Mouse (Mus musculus): ENCODE measurements at regions not wholly inside any gene's neighbourhood (a gene's known extent, or its start where the extent isn't known, plus 50 kb on each side); places are given as distances from the start of the nearest gene placed in this dataset.

DNA sequence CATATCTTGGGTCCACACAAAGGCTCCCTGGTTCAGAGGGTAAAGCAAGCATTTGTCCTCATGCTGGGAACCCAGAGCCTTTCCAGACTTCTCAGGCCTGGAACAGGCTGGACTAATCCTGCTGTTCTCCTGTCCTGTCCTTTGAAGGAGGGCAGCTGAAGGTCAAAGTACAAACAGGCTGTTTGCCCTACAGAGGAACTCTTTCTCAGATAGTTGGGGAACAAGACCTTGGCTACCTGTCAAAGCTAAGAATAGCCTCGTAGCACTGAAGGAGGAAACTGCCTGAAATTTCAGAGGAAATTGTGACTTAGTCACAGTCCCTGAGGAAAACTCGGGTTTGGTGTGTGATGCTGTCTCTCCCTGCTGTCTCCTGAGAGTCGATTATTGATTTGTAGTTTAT is 245.6 kb upstream of the N4bp1 start:
- in situ Hi-C loops (cut with MboI, MseI), result no loop called here

DNA sequence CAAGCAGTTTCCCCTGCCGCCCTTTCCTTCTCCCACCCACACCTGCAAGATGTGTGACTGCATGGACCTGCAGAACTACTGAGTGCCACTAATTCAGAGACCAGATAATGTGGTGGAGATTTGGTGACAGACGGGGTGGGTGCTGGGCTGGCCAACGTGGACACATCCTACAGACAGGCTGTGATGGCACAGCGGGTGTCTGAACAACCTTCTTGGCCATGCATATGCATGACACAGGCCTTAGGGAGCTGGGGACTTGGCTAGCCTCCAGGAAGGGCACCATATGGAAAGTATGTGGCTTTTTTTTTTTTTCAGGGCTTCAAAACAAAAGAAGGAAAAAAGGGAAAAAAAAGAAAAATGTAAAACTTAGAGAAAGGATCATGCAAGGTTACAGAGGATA is 243.5 kb upstream of the N4bp1 start:
- in situ Hi-C loops (cut with MboI, MseI), result no loop called here

DNA sequence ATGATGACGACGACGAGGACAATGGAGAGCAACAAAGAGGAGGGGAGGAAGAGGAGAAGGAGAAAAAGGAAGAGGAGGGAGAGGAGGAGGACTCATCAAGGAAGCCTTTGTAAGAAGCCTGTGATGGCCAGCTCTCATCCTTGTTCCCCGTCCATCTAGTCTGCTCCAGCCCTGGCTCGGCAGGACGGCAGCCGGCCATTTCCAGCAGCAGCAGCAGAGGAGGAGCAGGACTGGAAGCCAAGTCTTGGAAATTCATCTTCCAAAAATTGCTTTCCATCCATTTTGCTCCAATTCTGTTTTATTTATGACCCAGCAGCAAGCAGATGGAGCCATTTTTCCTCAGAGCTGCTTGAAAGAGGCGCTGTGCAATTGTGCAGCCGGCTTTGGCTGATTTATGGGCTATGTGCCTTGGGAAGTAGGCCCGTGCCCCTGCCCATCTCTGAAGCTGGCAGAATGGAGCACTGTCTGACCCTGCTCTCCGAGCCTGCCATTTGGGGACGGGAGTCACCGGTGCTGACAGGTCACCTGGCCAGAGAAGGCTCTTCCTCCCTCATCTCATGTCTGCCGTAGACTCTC is 231.2 kb upstream of the N4bp1 start:
- in situ Hi-C loops (cut with MboI, MseI), result no loop called here

DNA sequence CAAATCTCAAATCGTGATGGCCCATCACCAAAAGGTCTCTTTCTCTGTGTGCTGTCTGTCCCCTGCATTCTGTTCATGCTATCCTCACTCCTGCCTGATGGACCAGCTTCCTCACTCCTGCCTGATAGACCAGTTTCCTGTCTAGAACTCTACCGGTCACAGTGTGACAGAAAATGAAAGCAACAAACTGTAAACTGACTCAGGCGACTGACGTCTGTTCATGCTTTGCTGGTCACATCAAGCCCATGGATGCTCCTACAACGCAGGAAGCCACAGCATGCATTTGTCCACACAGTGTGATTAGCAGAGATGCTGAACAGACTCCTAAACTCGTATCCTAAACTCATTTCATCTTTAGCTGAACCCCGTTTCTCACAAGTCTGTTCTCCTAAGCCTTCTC is 227.3 kb upstream of the N4bp1 start:
- in situ Hi-C loops (cut with MboI, MseI), result no loop called here

DNA sequence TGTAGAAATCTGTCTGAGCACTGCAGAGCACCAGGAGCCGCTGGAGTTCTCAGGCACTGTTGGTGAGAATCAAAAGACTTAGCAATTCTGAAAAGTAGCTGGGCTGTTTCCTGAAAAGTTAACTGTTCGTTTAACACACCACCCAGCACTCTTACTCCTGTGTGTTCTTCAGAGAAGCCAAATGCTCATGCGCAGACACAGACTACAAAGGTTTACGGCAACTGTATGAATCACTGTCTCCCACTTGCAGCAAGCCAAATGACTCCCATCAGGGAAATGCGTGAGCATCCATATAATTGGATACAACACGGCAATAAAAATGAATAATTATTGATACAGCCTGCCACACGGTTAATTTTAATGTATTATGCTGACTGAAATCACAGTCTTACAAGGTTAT is 220.0 kb upstream of the N4bp1 start:
- in situ Hi-C loops (cut with MboI, MseI), result no loop called here

DNA sequence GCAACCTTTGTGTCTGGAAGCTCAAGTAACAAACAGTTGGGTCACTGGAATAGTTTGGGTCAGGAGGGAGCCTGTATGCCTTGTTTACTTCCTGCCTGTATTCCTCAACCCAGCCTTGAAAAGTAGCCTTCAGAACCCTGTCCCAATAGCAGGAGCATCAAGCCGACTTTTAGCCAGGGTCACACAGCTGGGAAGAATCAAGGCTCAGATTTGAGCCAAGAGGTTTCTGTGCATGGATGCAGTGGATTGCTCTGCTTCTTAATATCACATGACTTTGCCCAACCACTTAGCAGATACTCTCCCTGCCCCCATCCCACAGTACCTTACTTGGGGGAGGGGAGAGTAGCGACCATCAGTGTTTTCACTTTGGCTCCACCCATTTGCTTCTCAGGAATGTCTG is 210.2 kb upstream of the N4bp1 start:
- in situ Hi-C loops (cut with MboI, MseI), result no loop called here

DNA sequence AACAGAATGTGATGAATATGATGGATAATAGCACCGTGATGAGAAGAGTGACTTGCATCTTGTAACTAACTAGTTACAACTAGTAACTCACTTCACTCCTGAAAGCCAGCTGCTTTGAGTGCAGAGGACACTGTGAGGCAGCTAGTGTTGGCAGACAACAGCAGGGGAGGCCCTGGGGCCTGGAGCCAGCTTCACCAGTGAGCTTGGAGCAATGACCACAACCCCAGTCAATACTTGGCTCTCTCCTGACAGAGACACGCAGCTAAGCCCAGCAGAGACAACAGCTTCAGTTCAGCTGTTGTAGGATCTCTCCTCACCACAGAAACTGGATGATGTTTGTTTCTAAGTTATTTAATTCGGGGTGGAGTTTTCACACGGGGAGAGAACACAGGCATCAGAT is 209.6 kb upstream of the N4bp1 start:
- in situ Hi-C loops (cut with MboI, MseI), result no loop called here

DNA sequence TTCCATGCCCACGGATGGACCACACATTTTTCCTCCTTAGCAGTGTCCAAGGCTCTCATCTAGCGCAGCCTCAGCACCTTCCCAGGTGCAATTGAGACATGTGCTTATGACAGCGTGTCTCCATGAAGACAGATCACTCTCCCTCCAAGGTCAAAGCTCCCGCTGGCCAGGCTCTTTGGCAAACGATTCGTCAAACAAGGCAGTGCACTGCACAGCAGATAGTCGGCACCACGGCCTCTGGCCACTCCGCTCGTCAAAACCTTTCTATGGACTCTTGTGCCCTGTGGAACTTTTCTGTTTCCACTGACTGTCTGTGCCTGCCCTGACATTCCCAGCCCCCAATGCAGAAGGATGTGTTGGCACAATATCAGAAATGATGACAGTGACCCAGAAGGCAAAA is 208.7 kb upstream of the N4bp1 start:
- in situ Hi-C loops (cut with MboI, MseI), result no loop called here

DNA sequence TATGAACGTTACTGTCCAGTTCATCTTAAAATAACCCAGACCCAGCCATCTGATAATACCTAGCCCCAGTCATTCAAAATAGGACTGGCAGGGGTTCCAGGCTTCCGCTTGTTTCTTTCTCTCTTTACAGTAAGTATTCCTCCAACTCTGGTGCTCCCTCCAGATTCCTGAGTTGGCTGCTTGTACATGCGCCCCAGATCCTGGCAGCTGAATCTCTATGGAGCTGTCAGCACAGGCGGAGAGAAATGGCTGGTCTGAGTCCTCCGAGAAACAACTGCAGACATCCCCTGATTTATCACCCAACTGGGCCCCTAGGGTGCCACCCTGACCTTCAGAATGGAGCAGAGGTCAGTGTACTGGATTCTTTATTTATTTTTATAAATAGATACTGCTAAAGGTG is 208.0 kb upstream of the N4bp1 start:
- in situ Hi-C loops (cut with MboI, MseI), result no loop called here

DNA sequence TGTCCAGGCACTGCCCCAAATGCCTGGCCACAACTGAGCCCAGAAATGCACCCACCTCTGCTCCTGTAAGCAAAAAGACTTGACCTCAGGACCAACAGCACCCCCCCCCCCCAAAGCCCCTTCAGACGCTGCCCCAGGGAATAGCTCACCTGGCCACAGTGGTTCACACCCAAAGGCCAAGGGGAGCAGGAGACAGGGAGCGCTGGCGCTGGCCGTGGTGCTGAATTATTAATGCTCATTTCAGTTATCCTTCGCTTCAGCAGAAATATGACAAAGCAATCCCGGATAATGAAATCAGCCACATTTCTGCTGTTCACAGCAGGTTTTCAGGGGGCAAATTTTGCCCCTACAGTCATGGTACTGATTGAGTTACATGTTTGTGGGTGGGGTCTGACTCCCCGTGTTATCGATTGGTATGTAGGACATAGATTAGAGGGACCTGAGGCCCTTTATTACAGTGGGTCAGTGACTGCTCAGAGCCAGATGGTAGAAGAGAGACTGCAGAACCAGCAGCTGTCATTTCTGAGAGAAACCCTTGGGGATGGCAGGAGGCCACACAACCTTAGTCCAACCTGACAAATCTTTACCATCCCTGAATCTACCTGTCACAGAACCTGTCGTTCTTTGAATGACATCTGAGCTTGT is 202.5 kb upstream of the N4bp1 start:
- in situ Hi-C loops (cut with MboI, MseI), result loop anchor here (10.0 kb wide), 1 partner anchor 413 kb away; no protein-coding TSS in a partner anchor

DNA sequence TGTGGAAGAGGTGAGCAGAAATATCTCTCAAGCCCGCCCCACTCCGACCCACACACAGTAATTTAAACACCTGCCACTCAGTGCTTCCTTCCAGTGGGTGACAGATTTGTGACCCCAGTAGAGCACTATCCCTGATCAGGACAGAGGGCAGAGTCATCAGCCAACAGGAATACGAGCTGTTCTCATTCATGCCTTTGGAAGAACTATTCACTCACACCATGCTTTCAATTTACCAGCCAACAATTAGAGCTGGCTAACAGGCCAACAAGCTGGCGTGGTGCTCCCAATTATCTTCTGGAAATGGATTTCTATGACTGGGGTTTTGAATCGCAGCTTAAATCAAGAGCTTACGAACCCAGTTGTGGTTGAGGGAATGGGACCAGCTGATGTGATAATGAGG is 193.2 kb upstream of the N4bp1 start:
- in situ Hi-C loops (cut with MboI, MseI), result no loop called here

DNA sequence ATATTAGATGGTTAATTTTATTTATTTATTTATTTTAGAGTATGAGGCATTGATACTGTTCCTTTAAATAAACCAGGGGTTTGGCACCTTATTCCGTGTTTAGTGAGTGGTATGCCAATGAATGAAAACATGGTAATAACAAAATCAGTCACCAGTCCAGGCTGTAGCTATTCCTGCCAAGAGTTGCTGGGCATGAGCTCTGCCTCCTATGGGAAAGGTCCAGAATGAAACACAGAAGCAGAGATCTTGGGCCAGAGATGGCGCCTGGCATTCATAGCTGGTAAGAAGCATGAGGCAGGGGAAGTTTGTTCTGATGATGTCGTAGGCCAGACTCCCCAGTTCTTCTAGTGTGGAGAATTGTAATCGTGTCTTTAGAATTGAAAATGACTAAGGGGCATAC is 190.9 kb upstream of the N4bp1 start:
- in situ Hi-C loops (cut with MboI, MseI), result no loop called here

DNA sequence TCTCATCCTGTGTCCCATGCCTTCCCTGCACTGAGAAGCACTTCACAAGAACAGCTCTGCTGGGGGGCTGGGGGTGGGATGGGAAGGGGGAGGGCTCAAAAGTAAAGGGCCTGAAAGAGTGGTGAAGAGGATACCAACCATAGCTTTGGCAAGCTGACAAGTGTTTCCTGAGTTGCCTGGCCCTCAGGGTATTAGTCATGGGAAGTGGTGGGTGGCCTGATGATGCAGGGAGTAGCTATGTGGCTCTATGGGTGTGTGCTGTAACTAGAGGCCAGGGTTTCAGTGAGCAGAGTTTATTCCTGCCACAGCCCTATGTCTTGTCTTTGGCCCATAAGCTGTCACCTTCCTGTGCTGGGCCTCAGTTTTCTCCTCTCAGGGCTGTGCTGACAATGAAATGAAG is 186.2 kb upstream of the N4bp1 start:
- in situ Hi-C loops (cut with MboI, MseI), result no loop called here

DNA sequence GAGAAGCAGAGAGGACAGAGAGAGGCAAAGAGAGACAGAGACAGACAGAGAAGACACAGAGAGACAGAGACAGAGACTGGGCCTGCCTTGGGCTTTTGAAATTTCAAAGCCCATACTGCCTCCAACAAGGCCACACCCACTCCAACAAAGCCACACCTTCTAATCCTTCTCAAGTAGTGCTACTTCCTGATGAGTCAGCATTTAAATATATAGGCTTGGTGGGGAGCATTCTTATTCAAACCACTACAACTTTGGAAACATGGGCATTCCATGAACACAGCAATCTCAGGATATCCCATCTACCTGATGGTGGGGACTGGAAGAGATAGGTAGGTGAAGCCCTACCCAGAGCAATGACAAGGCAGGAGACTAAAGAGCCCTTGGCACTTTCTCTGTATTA is 182.0 kb upstream of the N4bp1 start:
- in situ Hi-C loops (cut with MboI, MseI), result no loop called here

DNA sequence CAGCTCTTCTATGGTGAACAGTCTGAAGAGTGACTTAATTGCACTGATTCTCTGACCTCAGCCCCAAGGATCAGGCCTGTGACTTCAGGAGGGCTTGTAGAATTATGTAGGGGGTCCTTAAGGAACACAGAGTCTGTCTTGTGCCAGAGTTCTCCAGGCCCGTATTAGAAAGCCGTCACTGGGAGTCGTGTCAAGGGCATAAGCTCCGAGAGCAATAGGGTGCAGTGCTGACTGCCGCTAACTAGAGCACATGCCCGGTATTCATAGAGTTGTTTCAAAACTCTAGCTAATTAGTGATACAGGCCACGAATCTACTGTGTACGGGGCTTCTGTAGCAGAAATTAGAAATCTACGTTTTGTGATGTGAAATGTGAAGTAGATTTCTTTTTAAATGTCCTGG is 179.7 kb upstream of the N4bp1 start:
- in situ Hi-C loops (cut with MboI, MseI), result no loop called here

DNA sequence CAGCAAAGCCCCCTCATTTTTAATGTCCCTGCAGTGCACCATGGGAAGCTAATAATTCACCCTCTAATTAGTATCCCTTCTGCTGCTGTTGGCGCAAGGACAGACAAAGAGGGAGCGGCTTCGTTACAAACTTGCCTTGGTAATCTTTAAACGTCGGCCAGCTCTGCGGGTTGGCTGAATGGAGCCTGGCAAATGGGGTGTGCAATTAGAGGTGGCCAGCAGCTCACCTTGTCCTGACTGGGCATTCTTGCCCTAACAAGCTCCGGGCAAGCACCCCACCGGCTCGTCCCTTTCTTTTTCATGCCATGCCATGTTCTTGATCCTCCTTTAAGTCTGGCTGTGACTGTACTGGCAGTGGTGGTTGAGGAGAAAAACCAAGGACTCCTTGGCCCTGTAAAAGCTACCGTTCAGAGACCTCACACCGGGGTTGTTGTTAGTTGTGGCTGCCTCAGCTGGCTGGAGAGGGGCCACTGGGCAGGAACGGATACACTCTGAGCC is 179.2 kb upstream of the N4bp1 start:
- in situ Hi-C loops (cut with MboI, MseI), result no loop called here

DNA sequence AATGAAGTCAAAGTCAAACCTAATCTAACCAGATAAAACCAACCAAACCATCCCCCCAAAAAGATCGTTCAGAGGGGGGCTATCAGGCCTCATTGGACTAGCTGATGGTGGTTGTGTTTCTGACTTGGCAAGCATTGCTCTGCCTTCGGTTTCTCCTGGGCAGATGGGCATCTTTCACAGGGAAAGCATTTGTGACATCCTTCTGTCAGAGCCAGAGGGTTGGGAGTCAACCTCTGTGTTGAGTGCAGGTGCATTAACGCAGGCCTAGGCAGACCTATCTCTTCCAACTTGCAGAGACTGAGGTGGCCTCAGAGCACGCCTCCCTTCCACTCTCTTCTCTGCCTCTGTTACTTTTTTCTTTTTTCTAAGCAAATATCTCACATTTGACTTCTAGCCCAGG is 178.5 kb upstream of the N4bp1 start:
- in situ Hi-C loops (cut with MboI, MseI), result no loop called here

DNA sequence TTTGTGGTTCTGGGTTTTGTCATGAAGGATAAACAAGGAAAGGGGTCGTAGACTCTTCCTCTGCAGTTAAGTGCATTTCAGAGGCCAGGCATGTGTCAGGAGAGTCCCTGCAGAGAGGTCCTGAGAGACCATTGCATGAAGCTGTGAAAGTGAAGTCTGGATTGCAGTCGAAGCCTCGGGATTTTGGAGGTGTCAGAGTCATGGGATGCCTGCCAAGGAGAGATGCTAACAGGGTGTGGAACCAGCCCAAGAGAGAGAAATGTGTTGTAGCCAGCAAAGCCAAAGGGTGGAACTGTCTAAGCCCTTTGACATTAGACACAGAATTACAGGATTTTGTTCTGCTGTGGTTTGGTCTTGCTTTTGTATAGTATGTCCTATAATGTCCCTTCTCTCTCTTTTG is 164.7 kb upstream of the N4bp1 start:
- in situ Hi-C loops (cut with MboI, MseI), result loop anchor here (5.0 kb wide), 1 partner anchor 1483 kb away; no protein-coding TSS in a partner anchor

DNA sequence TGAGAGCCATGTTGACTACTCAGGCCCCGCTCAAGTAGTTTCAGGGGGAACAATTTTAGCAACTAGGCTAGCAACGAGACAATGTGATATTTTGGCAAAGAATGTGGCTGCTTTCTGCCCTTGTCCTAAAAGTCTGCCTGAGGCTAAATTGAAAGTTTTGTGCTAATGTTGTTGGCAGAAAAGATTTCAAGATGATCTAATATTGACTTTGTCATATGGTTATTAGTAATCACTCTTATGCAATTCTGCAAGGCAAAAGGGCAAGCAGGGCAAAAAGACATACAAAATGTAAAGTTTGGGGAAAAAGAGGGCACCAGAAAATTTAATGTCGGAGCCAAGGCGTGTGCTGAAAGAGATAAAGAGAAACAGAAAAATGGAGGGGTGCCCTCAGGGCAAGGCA is 164.1 kb upstream of the N4bp1 start:
- in situ Hi-C loops (cut with MboI, MseI), result loop anchor here (5.0 kb wide), 1 partner anchor 1483 kb away; no protein-coding TSS in a partner anchor

DNA sequence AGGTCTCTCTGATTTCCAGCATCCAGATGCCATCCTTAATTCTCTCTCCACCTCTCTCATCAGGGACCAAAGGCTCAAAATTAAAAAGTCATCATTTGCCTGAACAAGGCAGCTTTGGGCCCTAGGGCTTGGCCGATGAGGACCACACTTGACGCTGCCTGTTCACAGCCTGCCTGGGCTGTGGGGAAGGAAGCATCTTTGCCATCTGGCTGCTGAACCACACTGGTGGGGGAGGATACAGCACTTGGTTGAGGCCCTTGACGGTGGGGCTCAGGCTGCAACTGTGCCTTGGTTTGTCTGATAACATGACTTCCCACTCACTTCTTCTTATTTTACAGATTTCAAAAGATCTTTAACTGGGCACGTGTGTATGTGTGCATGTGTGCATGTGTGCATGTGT is 161.5 kb upstream of the N4bp1 start:
- in situ Hi-C loops (cut with MboI, MseI), result loop anchor here (5.0 kb wide), 1 partner anchor 1486 kb away; no protein-coding TSS in a partner anchor

DNA sequence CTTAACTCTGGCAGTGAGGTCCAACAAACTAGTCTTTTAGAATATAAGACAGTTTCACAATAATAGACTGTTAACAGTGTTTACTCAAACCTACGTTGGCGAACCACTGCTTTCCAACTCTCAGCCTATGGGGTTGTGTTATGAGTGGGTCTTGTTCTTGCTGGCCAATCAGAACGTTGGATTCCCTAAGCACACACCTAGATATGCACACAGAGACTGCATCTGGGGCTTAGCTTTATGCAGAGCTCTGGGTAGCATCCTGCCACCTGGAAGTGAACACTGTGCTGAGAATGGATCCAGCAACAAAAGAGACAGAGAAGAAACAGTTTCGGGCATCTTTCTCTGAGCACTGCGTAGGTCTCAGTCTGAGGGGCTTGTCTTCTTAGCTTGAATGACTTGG is 158.0 kb upstream of the N4bp1 start:
- in situ Hi-C loops (cut with MboI, MseI), result no loop called here

DNA sequence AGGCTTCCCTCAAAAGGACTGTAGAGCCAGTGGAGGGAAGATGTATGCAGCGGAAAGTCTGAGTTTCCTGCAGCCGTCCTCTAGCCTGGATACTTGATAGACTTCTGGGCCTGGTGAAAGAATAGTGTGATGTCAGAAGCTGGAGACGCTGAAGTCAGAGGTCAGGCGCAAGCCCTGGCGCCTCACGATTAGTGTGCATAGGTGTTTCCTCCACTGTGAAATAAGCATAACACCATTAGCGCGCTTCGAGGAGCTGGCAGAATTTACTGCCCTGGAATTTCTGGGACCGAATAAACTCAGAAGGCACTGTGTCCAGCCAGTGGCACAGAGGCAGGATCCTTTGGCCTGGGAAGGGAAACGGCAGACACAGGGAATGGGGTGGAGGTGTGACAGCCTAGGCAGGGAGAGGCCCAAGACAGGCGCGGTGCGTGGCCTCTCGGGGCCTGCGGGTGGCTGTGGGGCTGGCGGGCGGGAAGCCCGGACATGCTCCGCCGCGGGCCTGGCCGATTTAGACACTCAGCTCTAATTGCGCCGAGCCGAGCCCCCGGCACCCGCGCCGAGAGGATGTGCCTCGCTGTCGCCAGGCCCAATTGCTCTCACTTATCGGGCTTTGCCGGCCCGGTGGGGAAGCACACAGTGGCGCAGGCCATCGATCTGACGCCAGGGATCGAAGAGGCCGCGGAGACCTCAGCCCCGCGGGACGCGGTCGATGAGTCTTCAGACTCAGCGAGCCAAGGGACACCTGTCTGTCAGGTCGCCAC is 152.7 kb upstream of the N4bp1 start:
- in situ Hi-C loops (cut with MboI, MseI), result no loop called here

DNA sequence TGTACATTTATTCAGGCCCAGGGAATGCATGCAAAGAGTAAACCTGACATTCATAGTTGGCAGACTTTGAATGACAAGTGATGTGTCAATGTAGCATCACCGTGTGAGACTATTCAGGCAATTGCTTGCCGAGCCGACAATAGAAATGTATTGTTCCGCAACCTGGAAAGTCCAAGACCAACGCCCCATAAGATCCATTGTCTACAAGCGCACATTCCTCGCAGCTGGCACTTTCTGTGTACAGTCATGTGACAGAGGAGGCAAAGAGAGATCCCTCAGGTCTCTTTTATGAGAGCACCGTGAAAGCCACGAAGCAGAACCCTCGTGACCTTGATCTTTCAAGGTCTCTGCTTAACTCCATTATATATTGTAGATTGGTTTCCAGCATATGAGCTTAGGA is 150.9 kb upstream of the N4bp1 start:
- in situ Hi-C loops (cut with MboI, MseI), result no loop called here
